Mouse (Mus musculus) small intestine, adult 2 months (tissue): ENCODE results near the gene Rpap3. TPM values are rescaled to one million over a fixed set of nuclear protein-coding genes. Genes with fewer than 3 reads are reported as not detected.

ENCODE experiments used
- H3K27ac ChIP-seq: fragments of 200-500 bp; 2 replicates; pipeline ENCODE4 v1.5.1; 2012; ENCODE audit warnings: low read depth, low read length, control low read depth, inconsistent platforms; ENCODE audit not compliant: insufficient read depth
- H3K27me3 ChIP-seq: fragments of 200-500 bp; 2 replicates; pipeline ENCODE4 v1.6.1; 2012; ENCODE audit warnings: mild to moderate bottlenecking, moderate library complexity, low read length, inconsistent platforms; ENCODE audit not compliant: control insufficient read depth, insufficient read depth
- H3K36me3 ChIP-seq: fragments of 200-500 bp; 2 replicates; pipeline ENCODE4 v1.6.1; 2012; ENCODE audit warnings: mild to moderate bottlenecking, low read length, control low read depth, inconsistent platforms; ENCODE audit not compliant: control insufficient read depth, insufficient read depth
- H3K4me1 ChIP-seq: fragments of 200-500 bp; 2 replicates; pipeline ENCODE4 v1.6.1; 2012; ENCODE audit warnings: low read length, inconsistent platforms, mixed read lengths; ENCODE audit not compliant: control insufficient read depth, insufficient read depth, insufficient read length
- H3K4me3 ChIP-seq: fragments of 200-500 bp; 2 replicates; pipeline ENCODE4 v1.5.1; 2012; ENCODE audit warnings: low read depth, mild to moderate bottlenecking, control low read depth, inconsistent platforms, low read length, moderate library complexity
- CTCF ChIP-seq: fragments of 200-500 bp; IDR thresholded peaks from 2 replicates; pipeline ENCODE4 v1.5.1; 2012; ENCODE audit warnings: low read depth, mild to moderate bottlenecking, control low read depth, inconsistent platforms, low read length, moderate library complexity, mixed read lengths; ENCODE audit not compliant: insufficient replicate concordance, insufficient read length; ENCODE audit errors: extremely low read depth
- POLR2A ChIP-seq: fragments of 200-500 bp; IDR thresholded peaks from 2 replicates; pipeline ENCODE4 v1.6.1; 2012; ENCODE audit warnings: low read depth, mild to moderate bottlenecking, control low read depth, inconsistent platforms, low read length, moderate library complexity
- WGBS: fragments of 180-500 bp; shearing (Covaris S2); methylation state at CpG from one replicate; pipeline ENCODE4 v1.1.7; 2018; 5-methylcytosine and 5-hydroxymethylcytosine counted together
- polyA plus RNA-seq: library from polyadenylated mRNA; depleted of rRNA; stranded (reverse); fragments of >200 nt; gene quantifications from 2 replicates; pipeline ENCODE4 v1.2.3, GENCODE M21; 2012

Rpap3 gene
- polyA plus RNA-seq, 1 experiment, result 0.63 TPM

- TF ChIP-seq POLR2A (no peak), CTCF (no peak)
- no peak overlapping the region for H3K27ac ChIP-seq
- 93% methylated on average over 9 of the region's 9 CpGs for WGBS
- no peak overlapping the region for H3K4me3 ChIP-seq
- no peaks in the 10 kb centered on the region for H3K27me3 ChIP-seq
- H3K36me3 ChIP-seq, result peaks cover 45% of the 10 kb centered on the region
- H3K4me1 ChIP-seq, result peaks cover 2% of the 10 kb centered on the region; the same call in 1 of the 2 replicates
Measured at GRCm38 (mm10) chr15:97684118-97684517, 21.5 kb downstream of the Rpap3 start.

- peaks cover 2% of the 10 kb centered on the region; the same call in 1 of the 2 replicates for H3K4me1 ChIP-seq
- peaks cover 51% of the 10 kb centered on the region for H3K36me3 ChIP-seq
- WGBS, result 51% methylated on average over 8 of the region's 8 CpGs
- no peak overlapping the region for H3K4me3 ChIP-seq
- H3K27ac ChIP-seq, result no peak overlapping the region
- TF ChIP-seq POLR2A (no peak), CTCF (no peak)
- no peaks in the 10 kb centered on the region for H3K27me3 ChIP-seq
Measured at GRCm38 (mm10) chr15:97682053-97682452, 23.6 kb downstream of the Rpap3 start.

GRCm38 (mm10) chr15:97679991-97680681 is 25.5 kb downstream of the Rpap3 start:
- H3K27me3 ChIP-seq, result no peaks in the 10 kb centered on the region
- 84% methylated on average over 18 of the region's 18 CpGs for WGBS
- H3K27ac ChIP-seq, result no peak overlapping the region
- no peak overlapping the region for H3K4me3 ChIP-seq
- no peak for TF ChIP-seq CTCF
- TF ChIP-seq POLR2A, result no peak
- H3K36me3 ChIP-seq, result peaks cover 48% of the 10 kb centered on the region
- H3K4me1 ChIP-seq, result peaks cover 2% of the 10 kb centered on the region; the same call in 1 of the 2 replicates

GRCm38 (mm10) chr15:97677341-97677740 is 28.3 kb downstream of the Rpap3 start:
- TF ChIP-seq POLR2A, result no peak
- no peak for TF ChIP-seq CTCF
- H3K36me3 ChIP-seq, result peaks cover 45% of the 10 kb centered on the region
- 87% methylated on average over 3 of the region's 3 CpGs for WGBS
- no peak overlapping the region for H3K4me3 ChIP-seq
- peaks cover 2% of the 10 kb centered on the region; the same call in 1 of the 2 replicates for H3K4me1 ChIP-seq
- no peak overlapping the region for H3K27ac ChIP-seq
- H3K27me3 ChIP-seq, result no peaks in the 10 kb centered on the region

GRCm38 (mm10) chr15:97675927-97676326 is 29.7 kb downstream of the Rpap3 start:
- Histone ChIP-seq H3K27me3 (no peaks in the 10 kb centered on the region), H3K4me3 (no peak overlapping the region), H3K27ac (no peak overlapping the region), H3K4me1 (no peaks in the 10 kb centered on the region), H3K36me3 (peaks cover 37% of the 10 kb centered on the region)
- 86% methylated on average over 13 of the region's 13 CpGs for WGBS
- TF ChIP-seq CTCF, result no peak
- TF ChIP-seq POLR2A, result no peak

- H3K27me3 ChIP-seq, result no peaks in the 10 kb centered on the region
- TF ChIP-seq POLR2A (no peak), CTCF (no peak)
Measured at GRCm38 (mm10) chr15:97674423-97674822, 31.2 kb downstream of the Rpap3 start.

GRCm38 (mm10) chr15:97673256-97674000 is 32.2 kb downstream of the Rpap3 start:
- Histone ChIP-seq H3K4me3 (no peak overlapping the region), H3K27me3 (no peaks in the 10 kb centered on the region), H3K4me1 (no peaks in the 10 kb centered on the region), H3K36me3 (peaks cover 31% of the 10 kb centered on the region), H3K27ac (no peak overlapping the region)
- 86% methylated on average over 7 of the region's 7 CpGs for WGBS
- TF ChIP-seq CTCF (no peak), POLR2A (no peak)

More at GRCm38 (mm10) chr15:97674423-97674822, 31.2 kb downstream of the Rpap3 start:
- no peak overlapping the region for H3K4me3 ChIP-seq
- WGBS, result 95% methylated on average over 4 of the region's 4 CpGs
- H3K27ac ChIP-seq, result no peak overlapping the region
- H3K36me3 ChIP-seq, result peaks cover 32% of the 10 kb centered on the region
- H3K4me1 ChIP-seq, result no peaks in the 10 kb centered on the region
